Mouse (Mus musculus): ENCODE measurements around the gene Sipa1l1. TPM values are rescaled to one million over a fixed set of nuclear protein-coding genes. Genes with fewer than 3 reads are reported as not detected.
A peak's percentile ranks its signal among the peaks of the same experiment; 100 is the strongest.

Gene Sipa1l1
- polyA plus RNA-seq, 1 experiment from 2014 or later, result 32.8 TPM

DNA sequence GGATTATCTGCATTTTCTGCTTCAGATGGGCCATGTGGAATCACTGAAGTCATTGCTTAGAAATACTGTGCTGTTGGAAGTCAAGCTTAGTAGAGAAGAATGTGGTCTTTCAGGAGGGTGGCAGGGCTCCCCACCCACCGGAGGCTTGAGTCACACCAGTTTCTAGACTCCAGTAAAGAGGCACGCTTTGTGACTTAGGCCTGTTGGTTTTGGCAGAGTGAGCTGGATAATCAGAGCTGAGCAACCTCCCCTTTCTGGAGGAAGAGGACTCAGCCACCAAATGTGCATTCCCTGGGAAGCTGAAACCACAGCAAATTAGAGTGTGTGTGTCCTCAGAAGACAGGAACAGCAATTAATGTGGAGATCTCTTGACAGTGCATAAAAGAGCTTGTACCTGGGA lies 258.3 kb downstream of the Sipa1l1 start:
- Histone ChIP-seq H3K4me2 (ENCODE audit: low read depth, low read length) (no peak overlapping the region), H3K4me1 (ENCODE audit: control insufficient read depth, insufficient read depth, low read length) (no peaks in the 10 kb centered on the region), H3K9me3 (replicated peaks; ENCODE audit: control insufficient read depth, low read length) (no peaks in the 10 kb centered on the region), H3K9ac (ENCODE audit: low read length) (no peak overlapping the region), H3K27ac (ENCODE audit: low read length) (peak overlapping the region; percentile 17; the same call in 1 of the 2 replicates), H3K4me3 (replicated peaks; ENCODE audit: low read length) (no peak overlapping the region), H3K36me3 (ENCODE audit: control insufficient read depth, insufficient read depth, low read length) (peaks cover 17% of the 10 kb centered on the region), H3K27me3 (ENCODE audit: control insufficient read depth, insufficient read depth, low read length) (no peaks in the 10 kb centered on the region)
- 82% methylated on average over 2 of the region's 2 CpGs for WGBS
- no peak for ATAC-seq (ENCODE audit: insufficient read depth, low FRiP score)

DNA sequence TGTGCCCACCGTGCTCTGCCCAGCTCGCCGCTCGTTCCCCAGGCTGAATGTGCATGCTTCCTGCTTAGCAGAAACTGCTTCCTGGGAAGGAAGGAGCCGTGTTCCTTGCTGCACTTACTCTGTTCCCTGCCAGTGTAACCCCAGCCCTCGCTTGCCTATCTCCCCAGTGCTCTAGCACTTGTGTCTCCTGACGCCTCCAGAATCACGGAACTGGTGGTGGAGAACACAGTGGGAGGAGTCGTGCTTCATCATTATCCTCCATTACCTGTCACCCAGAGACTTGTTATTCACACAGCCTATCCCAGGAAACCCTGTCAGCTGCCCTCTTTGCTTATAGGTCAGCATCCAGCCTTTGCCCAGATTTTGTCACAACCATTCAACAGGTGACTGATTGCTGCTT lies 259.3 kb downstream of the Sipa1l1 start:
- no peak for ATAC-seq (ENCODE audit: insufficient read depth, low FRiP score)

DNA sequence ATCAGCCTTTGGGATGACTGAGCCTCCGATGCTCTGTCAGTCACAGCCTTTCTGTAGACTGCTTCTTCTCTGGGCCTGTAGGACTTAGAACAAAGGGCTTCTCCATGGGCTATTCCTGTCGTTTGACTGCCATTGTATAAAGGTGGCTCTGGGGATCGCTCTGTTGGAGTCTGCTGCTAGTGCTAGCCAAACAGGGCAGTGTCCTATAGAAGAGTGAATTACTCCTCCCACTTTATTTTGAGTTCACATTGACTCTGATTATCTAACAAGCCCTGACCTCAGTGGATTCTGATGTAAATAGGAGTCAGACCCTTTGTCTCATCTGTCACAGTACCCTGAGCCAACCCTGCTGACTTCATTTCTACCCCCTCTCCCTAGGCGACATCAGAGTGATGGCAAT lies 264.2 kb downstream of the Sipa1l1 start:
- H3K36me3 ChIP-seq (ENCODE audit: control insufficient read depth, insufficient read depth, low read length), result no peaks in the 10 kb centered on the region
- no peak overlapping the region for H3K27ac ChIP-seq (ENCODE audit: low read length)
- H3K9me3 ChIP-seq (replicated peaks; ENCODE audit: control insufficient read depth, low read length), result no peaks in the 10 kb centered on the region
- ATAC-seq (ENCODE audit: insufficient read depth, low FRiP score), result no peak
- H3K4me2 ChIP-seq (ENCODE audit: low read depth, low read length), result no peak overlapping the region
- H3K4me1 ChIP-seq (ENCODE audit: control insufficient read depth, insufficient read depth, low read length), result peaks cover 4% of the 10 kb centered on the region; the same call in 1 of the 2 replicates
- H3K9ac ChIP-seq (ENCODE audit: low read length), result no peak overlapping the region
- no peaks in the 10 kb centered on the region for H3K27me3 ChIP-seq (ENCODE audit: control insufficient read depth, insufficient read depth, low read length)
- no peak overlapping the region for H3K4me3 ChIP-seq (replicated peaks; ENCODE audit: low read length)
- 84% methylated on average over 4 of the region's 4 CpGs for WGBS

More for the DNA sequence above, 259.3 kb downstream of the Sipa1l1 start:
- no peak overlapping the region for H3K4me3 ChIP-seq (replicated peaks; ENCODE audit: low read length)
- H3K9ac ChIP-seq (ENCODE audit: low read length), result no peak overlapping the region
- H3K27me3 ChIP-seq (ENCODE audit: control insufficient read depth, insufficient read depth, low read length), result no peaks in the 10 kb centered on the region
- no peak overlapping the region for H3K4me2 ChIP-seq (ENCODE audit: low read depth, low read length)
- H3K9me3 ChIP-seq (replicated peaks; ENCODE audit: control insufficient read depth, low read length), result no peaks in the 10 kb centered on the region
- H3K36me3 ChIP-seq (ENCODE audit: control insufficient read depth, insufficient read depth, low read length), result peaks cover 8% of the 10 kb centered on the region; the same call in 1 of the 2 replicates
- no peak overlapping the region for H3K27ac ChIP-seq (ENCODE audit: low read length)
- H3K4me1 ChIP-seq (ENCODE audit: control insufficient read depth, insufficient read depth, low read length), result no peaks in the 10 kb centered on the region
- 84% methylated on average over 9 of the region's 9 CpGs for WGBS

DNA sequence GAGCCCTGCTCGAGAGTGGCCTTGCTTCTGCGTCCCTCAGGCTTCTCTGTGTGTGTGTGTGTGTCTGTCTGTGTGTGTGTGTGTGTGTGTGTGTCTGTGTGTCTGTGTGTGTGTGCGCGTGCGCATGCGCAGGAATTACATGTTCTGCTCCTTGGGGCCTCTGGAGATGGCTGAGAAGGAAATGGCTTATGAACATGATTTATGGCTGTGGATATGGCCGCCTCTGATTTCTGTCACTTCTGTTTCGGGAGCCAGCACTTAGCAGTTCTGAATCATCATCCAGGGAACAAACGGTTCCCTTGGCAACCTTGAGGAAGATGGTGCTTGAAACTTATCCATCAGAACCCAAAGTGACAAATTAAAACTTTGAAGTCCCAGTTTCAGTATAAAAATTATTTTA lies 265.5 kb downstream of the Sipa1l1 start:
- Histone ChIP-seq H3K4me3 (replicated peaks; ENCODE audit: low read length) (no peak overlapping the region), H3K27ac (ENCODE audit: low read length) (peak overlapping the region; percentile 44; the same call in 1 of the 2 replicates), H3K4me1 (ENCODE audit: control insufficient read depth, insufficient read depth, low read length) (peaks cover 4% of the 10 kb centered on the region; the same call in 1 of the 2 replicates), H3K9me3 (replicated peaks; ENCODE audit: control insufficient read depth, low read length) (no peaks in the 10 kb centered on the region), H3K27me3 (ENCODE audit: control insufficient read depth, insufficient read depth, low read length) (no peaks in the 10 kb centered on the region), H3K4me2 (ENCODE audit: low read depth, low read length) (no peak overlapping the region), H3K36me3 (ENCODE audit: control insufficient read depth, insufficient read depth, low read length) (no peaks in the 10 kb centered on the region), H3K9ac (ENCODE audit: low read length) (no peak overlapping the region)
- WGBS, result 72% methylated on average over 9 of the region's 9 CpGs
- no peak for ATAC-seq (ENCODE audit: insufficient read depth, low FRiP score)

DNA sequence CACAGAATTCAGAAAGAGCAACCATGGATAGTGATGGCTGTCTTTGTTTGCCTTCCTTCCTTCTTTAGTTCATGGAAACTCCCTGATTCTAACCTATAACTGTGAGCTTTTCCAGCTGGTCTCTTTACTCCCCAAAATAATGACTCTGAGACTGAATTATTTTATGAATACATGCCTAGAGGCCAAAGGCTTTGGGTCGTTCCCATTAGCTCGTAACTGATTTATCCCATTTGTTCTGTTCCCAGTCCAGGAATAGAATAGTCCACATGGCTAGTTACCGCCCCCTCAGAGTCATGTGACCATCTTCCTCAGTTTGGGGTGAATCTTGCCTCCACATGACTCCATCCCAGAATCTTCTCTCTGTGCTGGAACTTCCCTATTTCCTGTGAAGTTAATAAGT lies 272.4 kb downstream of the Sipa1l1 start:
- Histone ChIP-seq H3K4me2 (ENCODE audit: low read depth, low read length) (no peak overlapping the region), H3K4me1 (ENCODE audit: control insufficient read depth, insufficient read depth, low read length) (no peaks in the 10 kb centered on the region), H3K36me3 (ENCODE audit: control insufficient read depth, insufficient read depth, low read length) (0 out of 2 replicates have a peak, but pooled peaks cover 4% of the 10 kb centered on the region), H3K9ac (ENCODE audit: low read length) (no peak overlapping the region), H3K4me3 (replicated peaks; ENCODE audit: low read length) (no peak overlapping the region), H3K9me3 (replicated peaks; ENCODE audit: control insufficient read depth, low read length) (no peaks in the 10 kb centered on the region), H3K27me3 (ENCODE audit: control insufficient read depth, insufficient read depth, low read length) (no peaks in the 10 kb centered on the region), H3K27ac (ENCODE audit: low read length) (no peak overlapping the region)
- 64% methylated on average over 3 of the region's 3 CpGs for WGBS
- no peak for ATAC-seq (ENCODE audit: insufficient read depth, low FRiP score)

DNA sequence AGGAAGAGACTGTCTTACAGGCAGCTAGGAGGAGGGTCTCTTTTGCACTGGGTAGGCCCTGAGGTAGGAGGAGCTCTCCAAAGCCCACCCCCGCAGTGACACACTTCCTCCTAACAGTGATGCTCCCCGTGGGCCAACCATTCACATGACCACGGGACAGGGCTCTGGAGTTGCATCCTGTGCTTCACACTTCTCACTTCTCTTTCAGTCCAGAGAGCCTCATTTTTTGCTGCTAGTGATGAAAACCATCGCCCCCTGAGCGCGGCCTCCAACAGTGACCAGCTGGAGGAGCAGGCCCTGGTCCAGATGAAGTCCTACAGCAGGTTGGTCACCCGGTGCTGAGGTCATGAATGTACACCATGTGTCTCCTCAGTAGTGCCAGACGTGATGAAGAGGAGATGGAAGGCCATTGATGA lies 277.5 kb downstream of the Sipa1l1 start:
- no peak overlapping the region for H3K4me2 ChIP-seq (ENCODE audit: low read depth, low read length)
- H3K4me3 ChIP-seq (replicated peaks; ENCODE audit: low read length), result no peak overlapping the region
- no peak overlapping the region for H3K9ac ChIP-seq (ENCODE audit: low read length)
- 0 out of 2 replicates have a peak, but pooled peaks cover 8% of the 10 kb centered on the region for H3K36me3 ChIP-seq (ENCODE audit: control insufficient read depth, insufficient read depth, low read length)
- no peaks in the 10 kb centered on the region for H3K27me3 ChIP-seq (ENCODE audit: control insufficient read depth, insufficient read depth, low read length)
- H3K9me3 ChIP-seq (replicated peaks; ENCODE audit: control insufficient read depth, low read length), result no peaks in the 10 kb centered on the region
- 88% methylated on average over 8 of the region's 8 CpGs for WGBS
- no peak for ATAC-seq (ENCODE audit: insufficient read depth, low FRiP score)
- no peak overlapping the region for H3K27ac ChIP-seq (ENCODE audit: low read length)
- peaks cover 3% of the 10 kb centered on the region; the same call in 1 of the 2 replicates for H3K4me1 ChIP-seq (ENCODE audit: control insufficient read depth, insufficient read depth, low read length)

DNA sequence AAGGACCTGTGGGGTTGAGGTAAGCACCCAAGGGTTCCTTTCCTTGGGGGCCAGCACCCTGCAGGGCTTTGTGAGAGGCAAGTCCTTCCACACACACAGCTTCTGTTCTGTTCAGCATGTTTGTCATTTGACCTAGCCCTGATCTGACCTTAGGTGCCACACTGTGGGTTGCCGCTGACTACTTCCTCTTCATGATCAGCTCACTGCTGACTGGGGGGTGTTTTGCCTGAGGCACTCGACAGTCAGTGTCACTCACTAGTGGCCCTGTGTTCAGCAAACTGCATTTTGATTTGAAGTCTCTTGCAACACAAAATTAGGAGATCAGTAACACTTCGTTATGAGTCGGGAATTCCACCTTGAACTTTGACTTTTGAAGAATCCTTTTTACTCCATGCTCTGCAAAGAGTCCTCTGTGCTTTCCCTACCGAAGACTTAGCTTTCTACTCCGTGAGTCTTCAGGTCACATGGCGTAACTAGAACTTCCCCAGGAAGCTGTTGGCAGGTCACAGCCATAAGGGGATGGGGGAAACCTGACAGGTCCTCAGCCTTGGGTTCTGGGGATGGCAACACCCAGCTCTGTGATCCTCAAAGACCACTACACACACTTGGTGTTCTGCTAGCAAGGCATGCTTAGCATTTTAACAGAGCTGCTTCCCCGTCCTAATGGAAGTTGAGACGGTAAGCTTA lies 279.2 kb downstream of the Sipa1l1 start:
- no peak overlapping the region for H3K27ac ChIP-seq (ENCODE audit: low read length)
- no peak overlapping the region for H3K9ac ChIP-seq (ENCODE audit: low read length)
- H3K4me3 ChIP-seq (replicated peaks; ENCODE audit: low read length), result no peak overlapping the region
- H3K4me2 ChIP-seq (ENCODE audit: low read depth, low read length), result no peak overlapping the region
- peaks cover 8% of the 10 kb centered on the region; the same call in 1 of the 2 replicates for H3K36me3 ChIP-seq (ENCODE audit: control insufficient read depth, insufficient read depth, low read length)
- H3K27me3 ChIP-seq (ENCODE audit: control insufficient read depth, insufficient read depth, low read length), result no peaks in the 10 kb centered on the region
- peaks cover 3% of the 10 kb centered on the region; the same call in 1 of the 2 replicates for H3K4me1 ChIP-seq (ENCODE audit: control insufficient read depth, insufficient read depth, low read length)
- WGBS, result 76% methylated on average over 9 of the region's 9 CpGs
- ATAC-seq (ENCODE audit: insufficient read depth, low FRiP score), result no peak
- H3K9me3 ChIP-seq (replicated peaks; ENCODE audit: control insufficient read depth, low read length), result no peaks in the 10 kb centered on the region

DNA sequence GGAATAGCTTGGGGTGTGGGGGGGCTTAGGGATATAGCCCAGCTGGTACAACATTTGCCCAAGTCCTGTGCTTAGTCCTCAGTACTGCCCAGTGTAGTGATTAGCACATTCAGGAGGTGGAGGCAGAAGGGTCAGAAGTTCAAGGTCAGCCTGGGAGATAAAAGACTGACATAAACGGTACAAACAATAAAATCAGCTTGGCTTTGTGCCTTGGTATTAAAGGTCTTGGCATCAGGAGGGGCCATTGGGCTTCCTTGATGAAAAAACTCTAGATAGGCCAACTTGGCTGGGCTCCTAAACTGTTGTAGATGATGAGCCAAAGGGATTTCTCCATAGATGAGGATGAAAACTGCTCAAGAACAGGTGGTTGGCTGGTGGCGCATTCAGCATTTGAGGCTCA lies 283.3 kb downstream of the Sipa1l1 start:
- no peak for ATAC-seq (ENCODE audit: insufficient read depth, low FRiP score)
- H3K4me3 ChIP-seq (replicated peaks; ENCODE audit: low read length), result no peak overlapping the region
- no peak overlapping the region for H3K27ac ChIP-seq (ENCODE audit: low read length)
- H3K4me1 ChIP-seq (ENCODE audit: control insufficient read depth, insufficient read depth, low read length), result peaks cover 3% of the 10 kb centered on the region; the same call in 1 of the 2 replicates
- H3K36me3 ChIP-seq (ENCODE audit: control insufficient read depth, insufficient read depth, low read length), result no peaks in the 10 kb centered on the region; the same call in 1 of the 2 replicates
- no peaks in the 10 kb centered on the region for H3K9me3 ChIP-seq (replicated peaks; ENCODE audit: control insufficient read depth, low read length)
- WGBS, result 80% methylated on average over 2 of the region's 2 CpGs
- no peaks in the 10 kb centered on the region for H3K27me3 ChIP-seq (ENCODE audit: control insufficient read depth, insufficient read depth, low read length)
- H3K4me2 ChIP-seq (ENCODE audit: low read depth, low read length), result no peak overlapping the region
- H3K9ac ChIP-seq (ENCODE audit: low read length), result no peak overlapping the region

DNA sequence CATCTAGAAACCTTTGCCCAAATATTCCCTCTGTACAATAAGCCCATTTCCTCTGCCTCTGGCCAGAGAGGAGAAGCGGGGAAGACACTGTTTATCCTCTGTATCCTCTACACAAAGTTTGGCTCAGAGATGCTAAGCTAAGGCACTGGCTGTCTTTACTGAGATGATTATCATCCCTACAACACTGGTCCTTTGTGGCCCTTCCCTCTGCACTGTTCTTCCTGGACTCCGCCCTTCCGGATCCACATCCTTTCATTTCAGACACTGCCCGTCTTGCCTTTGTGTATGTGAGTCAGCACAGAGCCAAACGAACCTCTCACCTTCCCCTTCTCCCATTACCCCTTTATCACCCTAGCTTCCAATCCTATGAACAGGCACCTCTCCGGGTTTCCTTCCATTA lies 285.3 kb downstream of the Sipa1l1 start:
- WGBS, result 68% methylated on average over 6 of the region's 6 CpGs
- H3K9ac ChIP-seq (ENCODE audit: low read length), result no peak overlapping the region
- H3K9me3 ChIP-seq (replicated peaks; ENCODE audit: control insufficient read depth, low read length), result no peaks in the 10 kb centered on the region
- H3K36me3 ChIP-seq (ENCODE audit: control insufficient read depth, insufficient read depth, low read length), result no peaks in the 10 kb centered on the region; the same call in 1 of the 2 replicates
- no peak overlapping the region for H3K27ac ChIP-seq (ENCODE audit: low read length)
- H3K4me1 ChIP-seq (ENCODE audit: control insufficient read depth, insufficient read depth, low read length), result peaks cover 3% of the 10 kb centered on the region; the same call in 1 of the 2 replicates
- H3K27me3 ChIP-seq (ENCODE audit: control insufficient read depth, insufficient read depth, low read length), result no peaks in the 10 kb centered on the region
- H3K4me3 ChIP-seq (replicated peaks; ENCODE audit: low read length), result no peak overlapping the region
- H3K4me2 ChIP-seq (ENCODE audit: low read depth, low read length), result no peak overlapping the region
- no peak for ATAC-seq (ENCODE audit: insufficient read depth, low FRiP score)

Measured in stomach, embryonic 16.5 days (tissue).